Mouse (Mus musculus): Measurements from ENCODE around the gene Katna1. TPM values are rescaled to one million over a fixed set of nuclear protein-coding genes. Genes with fewer than 3 reads are reported as not detected.
A peak's percentile ranks its signal among the peaks of the same experiment; 100 is the strongest.

Katna1 gene
- total and polyA plus RNA-seq, 3 experiments = 43.3 to 222 (median 46.0) TPM

DNA sequence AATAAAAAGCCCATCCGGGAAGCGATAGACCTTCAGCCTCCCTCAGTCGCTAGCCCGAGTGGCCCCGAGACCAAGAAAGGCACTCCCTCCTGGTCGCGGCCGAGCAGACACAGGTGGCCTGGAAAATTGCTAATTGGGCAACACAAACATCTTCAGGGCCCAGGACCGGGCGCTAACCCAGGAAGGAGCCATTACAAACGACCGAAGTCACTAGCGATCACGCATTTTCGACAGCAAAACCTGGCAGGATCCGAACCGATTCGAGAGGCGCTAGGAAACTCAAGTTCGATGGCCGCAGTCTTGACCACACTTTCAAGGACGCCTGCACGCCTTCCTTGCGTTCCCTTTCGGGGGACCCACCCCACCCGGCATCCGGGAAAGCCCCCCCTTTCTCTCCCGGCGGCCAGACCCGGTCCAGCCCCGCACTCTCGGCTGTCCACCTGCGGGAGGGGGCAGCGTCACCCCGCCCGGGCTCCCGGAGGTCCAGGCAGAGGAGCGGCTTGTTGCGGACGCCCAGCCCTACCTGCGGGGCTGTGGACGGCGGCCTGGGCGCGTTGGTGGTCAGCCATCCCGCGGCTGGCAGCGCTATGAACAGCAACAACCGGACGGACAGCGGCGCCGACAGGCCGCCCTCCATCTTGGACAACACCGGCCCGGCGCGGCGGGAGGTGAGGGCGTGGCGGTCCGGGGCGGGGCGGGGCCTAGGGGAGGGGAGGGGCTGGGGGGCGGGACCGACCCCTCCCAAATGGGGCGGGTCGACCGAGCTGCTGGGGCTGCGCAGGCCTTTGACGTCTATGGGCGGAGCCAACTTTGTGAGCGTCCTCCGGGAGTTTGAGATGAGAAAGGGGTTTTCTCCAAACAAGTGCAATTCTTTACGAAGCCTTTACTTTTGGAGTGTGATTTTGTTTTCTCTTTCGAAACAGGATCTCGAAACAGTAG, 54.7 kb downstream of the Katna1 start (continued):
- TF ChIP-seq MAZ (IDR thresholded peaks at IDR 0.05; ENCODE audit: low read depth, low read length) (0 out of 2 replicates have a peak, but pooled peaks have one; percentile 34), EP300 (IDR thresholded peaks at IDR 0.05; ENCODE audit: low read depth in 1 of 2, low read length in 2 of 2) (no peak), TBP (IDR thresholded peaks at IDR 0.05; ENCODE audit: low read depth, low read length) (peak; percentile 59; the same call in 1 of the 2 replicates), E2F4 (IDR thresholded peaks at IDR 0.05; ENCODE audit: borderline replicate concordance, low read depth, low read length) (no peak), POLR2A (IDR thresholded peaks at IDR 0.05; ENCODE audit: control insufficient read depth in 1 of 2, insufficient read depth in 1 of 2, low read depth in 1 of 2, low read length in 2 of 2, poor library complexity in 1 of 2) (peak; percentile 76 to 80)

DNA sequence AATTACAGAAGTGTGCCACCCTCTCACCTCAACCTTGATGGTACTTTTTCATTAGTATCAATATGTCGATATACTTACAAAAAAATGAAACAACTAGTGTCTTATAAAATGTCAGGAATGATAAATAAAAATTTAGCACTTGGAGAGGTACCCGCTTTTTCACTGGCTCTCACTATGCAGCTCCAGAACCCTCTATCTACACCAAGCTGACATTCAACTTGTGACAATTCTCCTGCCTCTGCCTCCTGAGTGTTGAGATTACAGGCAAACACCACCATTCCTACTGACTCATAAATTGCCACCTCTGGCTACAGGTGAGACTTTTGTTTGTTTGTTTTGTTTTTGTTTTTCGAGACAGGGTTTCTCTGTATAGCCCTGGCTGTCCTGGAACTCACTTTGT, 55.4 kb downstream of the Katna1 start:
- H3K79me2 ChIP-seq (ENCODE audit: control insufficient read depth, insufficient read depth, low read length, poor library complexity) = peaks cover 5% of the 10 kb centered on the region; the same call in 1 of the 2 replicates
- H3K27me3 ChIP-seq (ENCODE audit: control insufficient read depth in 1 of 2, insufficient read depth in 2 of 2, low read length in 2 of 2) = no peaks in the 10 kb centered on the region
- H3K4me3 ChIP-seq (ENCODE audit: control insufficient read depth in 1 of 2, insufficient read depth in 1 of 2, low read depth in 2 of 2, low read length in 2 of 2) = peak overlapping the region; percentile 60 to 83
- peaks cover 0 to 6% of the 10 kb centered on the region in 2 experiments; a peak in 1 of 4 replicates for H3K36me3 ChIP-seq (ENCODE audit: control insufficient read depth in 1 of 2, insufficient read depth in 2 of 2, low read length in 2 of 2)
- no peak for DNase-seq (ENCODE audit: low read depth, low spot score)
- TF ChIP-seq RCOR1 (IDR thresholded peaks at IDR 0.05; ENCODE audit: low read depth, low read length) (no peak), JUND (IDR thresholded peaks at IDR 0.05; ENCODE audit: low read depth, low read length) (no peak), POLR2AphosphoS2 (IDR thresholded peaks at IDR 0.05; ENCODE audit: low read length) (no peak), MYC (IDR thresholded peaks at IDR 0.05; ENCODE audit: low read depth, low read length) (no peak), POLR2A (IDR thresholded peaks at IDR 0.05; ENCODE audit: control insufficient read depth in 1 of 2, insufficient read depth in 1 of 2, low read depth in 1 of 2, low read length in 2 of 2, poor library complexity in 1 of 2) (no peak), ZKSCAN1 (IDR thresholded peaks at IDR 0.05; ENCODE audit: low read depth, low read length) (no peak), KAT2A (conservative IDR thresholded peaks at IDR 0.05; ENCODE audit: low read depth, low read length) (no peak), UBTF (IDR thresholded peaks at IDR 0.05; ENCODE audit: borderline replicate concordance, insufficient read depth, low read depth, low read length) (no peak), RAD21 (IDR thresholded peaks at IDR 0.05; ENCODE audit: low read depth, low read length) (no peak), POLR2AphosphoS5 (IDR thresholded peaks at IDR 0.05; ENCODE audit: borderline replicate concordance, low read depth, low read length) (no peak), NELFE (IDR thresholded peaks at IDR 0.05; ENCODE audit: low read depth, low read length) (no peak), TBP (IDR thresholded peaks at IDR 0.05; ENCODE audit: low read depth, low read length) (no peak), MXI1 (IDR thresholded peaks at IDR 0.05; ENCODE audit: low read depth, low read length) (0 out of 2 replicates have a peak, but pooled peaks have one; percentile 37), ZNF384 (IDR thresholded peaks at IDR 0.05; ENCODE audit: low read depth, low read length) (no peak), ZC3H11A (IDR thresholded peaks at IDR 0.05; ENCODE audit: low read depth, low read length) (no peak), ETS1 (IDR thresholded peaks at IDR 0.05; ENCODE audit: low read depth, low read length) (0 out of 2 replicates have a peak, but pooled peaks have one; percentile 4)
- peak overlapping the region; percentile 65 for H3K27ac ChIP-seq (ENCODE audit: control insufficient read depth, low read depth, low read length)
- H3K4me1 ChIP-seq (ENCODE audit: control insufficient read depth in 1 of 2, insufficient read depth in 2 of 2, low read length in 2 of 2) = peaks cover 0 to 5% of the 10 kb centered on the region in 2 experiments; a peak in 3 of 4 replicates
- peak overlapping the region; percentile 86 for H3K9ac ChIP-seq (ENCODE audit: control insufficient read depth, low read depth, low read length, poor library complexity, severe bottlenecking)
- no peaks in the 10 kb centered on the region for H3K9me3 ChIP-seq (replicated peaks; ENCODE audit: insufficient read depth, low read length)

Measured in MEL (cell line).